ENCODE assay signal across 13 mouse cellular contexts in genomic region chr10:121496616-121497015, GRCm38 (mm10). TPM values are rescaled to one million over a fixed set of nuclear protein-coding genes. Genes with fewer than 3 reads are reported as not detected.
A peak's percentile ranks its signal among the peaks of the same experiment; 100 is the strongest.
DNase-seq lines count a peak whose midpoint lies in the region; ATAC-seq and TF ChIP-seq lines count a peak whose summit lies in the region.
"Had no signal": no experiment of that assay in that cellular context is flagged by ENCODE, and none has a peak within 500 bp of the region (broad histone marks: within the 10 kb centered on the region; RNA-seq: fewer than 3 reads in every experiment).

No protein-coding gene starts in this region.

- no peaks in the 10 kb centered on the region for H3K9me3 ChIP-seq in kidney, embryonic 15.5 days (replicated peaks)
- no peaks in the 10 kb centered on the region for H3K9me3 ChIP-seq in kidney, postnatal 0 days (replicated peaks; ENCODE audit: low read length)
- no peaks in the 10 kb centered on the region for H3K9me3 ChIP-seq in midbrain, embryonic 11.5 days (ENCODE audit: control insufficient read depth, low read length)
- no peaks in the 10 kb centered on the region for H3K9me3 ChIP-seq in hindbrain, embryonic 13.5 days

- ATAC-seq in kidney, embryonic 15.5 days (replicated peaks; ENCODE audit: low FRiP score), result no peak
- ATAC-seq in kidney, postnatal 0 days (replicated peaks; ENCODE audit: low FRiP score, low read depth), result no peak
- ATAC-seq in midbrain, embryonic 11.5 days (ENCODE audit: low FRiP score), result no peak
- ATAC-seq in hindbrain, embryonic 13.5 days (ENCODE audit: low FRiP score), result no peak
- ATAC-seq: inflammation-experienced regulatory T-cells, adult 6 months; Patski had no signal

- no peak for DNase-seq in kidney, postnatal 4 days
- DNase-seq in kidney, postnatal 0 days (ENCODE audit: low spot score), result peak; percentile 76
- no peak for DNase-seq in right cerebral cortex, postnatal 36 days (ENCODE audit: low spot score in 2 of 2)
- DNase-seq in midbrain, embryonic 11.5 days (ENCODE audit: low spot score, missing footprints), result no peak
- DNase-seq: adrenal gland, adult 2 months; cerebellum, postnatal 14 days; spleen, adult 18-20 months had no signal

- peaks cover 19% of the 10 kb centered on the region for H3K4me1 ChIP-seq in kidney, embryonic 15.5 days
- peaks cover 15% of the 10 kb centered on the region for H3K4me1 ChIP-seq in bone marrow, adult 2 months (ENCODE audit: control insufficient read depth, insufficient read depth, low read length)
- H3K4me1 ChIP-seq in kidney, postnatal 0 days (replicated peaks; ENCODE audit: insufficient read depth, low read length), result no peaks in the 10 kb centered on the region
- peaks cover 2% of the 10 kb centered on the region; the same call in 1 of the 2 replicates for H3K4me1 ChIP-seq in midbrain, embryonic 11.5 days (ENCODE audit: control insufficient read depth, insufficient read depth, low read length)
- H3K4me1 ChIP-seq in hindbrain, embryonic 13.5 days (replicated peaks), result no peaks in the 10 kb centered on the region; the same call in 1 of the 2 replicates

- H3K4me2 ChIP-seq in kidney, embryonic 15.5 days, result no peak overlapping the region
- no peak overlapping the region for H3K4me2 ChIP-seq in kidney, postnatal 0 days (ENCODE audit: low read length)
- no peak overlapping the region for H3K4me2 ChIP-seq in midbrain, embryonic 11.5 days
- H3K4me2 ChIP-seq in hindbrain, embryonic 13.5 days, result no peak overlapping the region

- TF ChIP-seq CTCF in bone marrow, adult 2 months (IDR thresholded peaks at IDR 0.05; ENCODE audit: control insufficient read depth, insufficient read depth, low read length), result no peak
- no peak for TF ChIP-seq CTCF in kidney, postnatal 0 days (IDR thresholded peaks at IDR 0.05; ENCODE audit: low read depth)

- H3K79me2 ChIP-seq in macrophage (ENCODE audit: inconsistent target), result no peaks in the 10 kb centered on the region

- no peak overlapping the region for H3K9ac ChIP-seq in kidney, embryonic 15.5 days
- H3K9ac ChIP-seq in kidney, postnatal 0 days (ENCODE audit: low read depth, low read length), result no peak overlapping the region
- H3K9ac ChIP-seq in midbrain, embryonic 11.5 days (ENCODE audit: low read length), result no peak overlapping the region
- H3K9ac ChIP-seq in hindbrain, embryonic 13.5 days, result no peak overlapping the region

- H3K27ac ChIP-seq in kidney, embryonic 15.5 days, result 0 out of 2 replicates have a peak overlapping the region, but pooled peaks have one; percentile 19
- peak overlapping the region; percentile 66 for H3K27ac ChIP-seq in bone marrow, adult 2 months (ENCODE audit: control insufficient read depth, insufficient read depth, low read depth, low read length, poor library complexity)
- no peak overlapping the region for H3K27ac ChIP-seq in kidney, postnatal 0 days
- peak overlapping the region; percentile 92 for H3K27ac ChIP-seq in macrophage
- no peak overlapping the region for H3K27ac ChIP-seq in midbrain, embryonic 11.5 days (ENCODE audit: low read depth, low read length)
- no peak overlapping the region for H3K27ac ChIP-seq in hindbrain, embryonic 13.5 days

- H3K4me3 ChIP-seq in kidney, embryonic 15.5 days (replicated peaks), result no peak overlapping the region
- H3K4me3 ChIP-seq in bone marrow, adult 2 months (replicated peaks; ENCODE audit: control insufficient read depth, low read depth, low read length), result no peak overlapping the region
- no peak overlapping the region for H3K4me3 ChIP-seq in kidney, postnatal 0 days (replicated peaks; ENCODE audit: low read depth, low read length)
- H3K4me3 ChIP-seq in macrophage (ENCODE audit: inconsistent target), result no peak overlapping the region
- no peak overlapping the region for H3K4me3 ChIP-seq in midbrain, embryonic 11.5 days (ENCODE audit: low read depth, low read length)
- H3K4me3 ChIP-seq in hindbrain, embryonic 13.5 days, result no peak overlapping the region

- H3K27me3 ChIP-seq in kidney, embryonic 15.5 days, result no peaks in the 10 kb centered on the region
- no peaks in the 10 kb centered on the region for H3K27me3 ChIP-seq in kidney, postnatal 0 days (ENCODE audit: insufficient read depth, low read length)
- no peaks in the 10 kb centered on the region for H3K27me3 ChIP-seq in midbrain, embryonic 11.5 days (ENCODE audit: control insufficient read depth, insufficient read depth, low read length)
- H3K27me3 ChIP-seq in hindbrain, embryonic 13.5 days, result no peaks in the 10 kb centered on the region
- H3K27me3 ChIP-seq: Patski had no signal

- TF ChIP-seq POLR2A in bone marrow, adult 2 months (IDR thresholded peaks at IDR 0.05; ENCODE audit: borderline replicate concordance, control insufficient read depth, low read depth, low read length), result no peak

- no peaks in the 10 kb centered on the region for H3K36me3 ChIP-seq in kidney, embryonic 15.5 days
- H3K36me3 ChIP-seq in kidney, postnatal 0 days (ENCODE audit: insufficient read depth, low read length), result no peaks in the 10 kb centered on the region
- no peaks in the 10 kb centered on the region for H3K36me3 ChIP-seq in macrophage (ENCODE audit: inconsistent target)
- no peaks in the 10 kb centered on the region for H3K36me3 ChIP-seq in midbrain, embryonic 11.5 days (ENCODE audit: control insufficient read depth, insufficient read depth, low read length)
- no peaks in the 10 kb centered on the region for H3K36me3 ChIP-seq in hindbrain, embryonic 13.5 days

- WGBS in kidney, embryonic 15.5 days, result 58% methylated on average over 7 of the region's 7 CpGs
- WGBS in bone marrow, adult 2 months, result 32% methylated on average over 7 of the region's 7 CpGs
- WGBS in kidney, postnatal 0 days, result 59% methylated on average over 7 of the region's 7 CpGs
- 15% methylated on average over 5 of the region's 7 CpGs for WGBS in macrophage (ENCODE audit: missing documents)
- 85% methylated on average over 7 of the region's 7 CpGs for WGBS in midbrain, embryonic 11.5 days
- 85% methylated on average over 7 of the region's 7 CpGs for WGBS in hindbrain, embryonic 13.5 days

RNA-seq across cellular contexts. Expression of gene Rassf3, which starts 20.5 kb away (rescaled TPM):
- polyA plus RNA-seq in kidney, embryonic 15.5 days (2015; fragmentation: Nextera tagmentation; extraction: Ambion mirVana), result 13.8 and 14.7 TPM in 2 replicates
- polyA plus RNA-seq in bone marrow, adult 2 months (2011; ENCODE audit: insufficient read depth, insufficient read length, low replicate concordance, missing spikeins), result 18.8 and 41.2 TPM in 2 replicates
- 11.9 and 12.5 TPM in 2 replicates for polyA plus RNA-seq in kidney, postnatal 0 days (2015; fragmentation: Nextera tagmentation; extraction: Ambion mirVana)
- 100 to 1,000 TPM in 1 of 26 experiments, 10 to 100 TPM in 19, 1 to 10 TPM in 6; 4.9 to 154 (median 18.5) TPM for total RNA-seq in macrophage (2018; cell fraction: chromatin; rRNA removed)
- total RNA-seq in macrophage (2018; cell fraction: cytosol; rRNA removed), result 10 to 100 TPM; 19.5 to 87.4 (median 38.1) TPM
- 100 to 1,000 TPM in 2 of 26 experiments, 10 to 100 TPM in 24; 14.4 to 130 (median 28.3) TPM for total RNA-seq in macrophage (2018; cell fraction: nucleus; rRNA removed)
- 38.9 to 52.7 TPM (median 40.3 TPM) in 3 replicates for polyA plus RNA-seq in macrophage (2018)
- 5.9 and 6.0 TPM in 2 replicates for polyA plus RNA-seq in midbrain, embryonic 11.5 days (2014; fragmentation: Nextera tagmentation; extraction: Ambion mirVana)
- 5.2 and 5.3 TPM in 2 replicates for polyA plus RNA-seq in hindbrain, embryonic 13.5 days (2015; fragmentation: Nextera tagmentation; extraction: Ambion mirVana)

Comparison
In these comparisons a context has a peak if more than half of its experiments do, and no peak if none do; other contexts are left out.
1. H3K27ac ChIP-seq: peak in kidney, embryonic 15.5 days (single experiment), bone marrow, adult 2 months (single experiment) and macrophage (single experiment); none in kidney, postnatal 0 days (single experiment), midbrain, embryonic 11.5 days (single experiment) and hindbrain, embryonic 13.5 days (single experiment).